Mouse (Mus musculus): ENCODE data around the gene Rpl38. TPM values are rescaled to one million over a fixed set of nuclear protein-coding genes. Genes with fewer than 3 reads are reported as not detected.

Rpl38 gene
- polyA plus RNA-seq, 1 experiment = 516 TPM

- Histone ChIP-seq H3K27me3 (ENCODE audit: control insufficient read depth, insufficient read depth, low read length) (no peaks in the 10 kb centered on the region), H3K4me1 (replicated peaks; ENCODE audit: control insufficient read depth, insufficient read depth, low read length) (peaks cover 12% of the 10 kb centered on the region), H3K36me3 (ENCODE audit: control insufficient read depth, insufficient read depth, low read length) (no peaks in the 10 kb centered on the region), H3K27ac (ENCODE audit: control insufficient read depth, insufficient read depth, low read length) (no peak overlapping the region), H3K4me3 (ENCODE audit: control insufficient read depth, insufficient read depth, low read length) (no peak overlapping the region)
- no peak for DNase-seq
- TF ChIP-seq POLR2A (IDR thresholded peaks at IDR 0.05; ENCODE audit: control insufficient read depth, extremely low read depth, insufficient read depth, low read length, poor library complexity) = no peak
- TF ChIP-seq CTCF (IDR thresholded peaks at IDR 0.05; ENCODE audit: borderline replicate concordance, control insufficient read depth, extremely low read depth, insufficient read depth, low read length, poor library complexity) = no peak
- WGBS = 35% methylated on average over 5 of the region's 5 CpGs
Observed at GRCm38 (mm10) chr11:114654552-114654951, 13.8 kb upstream of the Rpl38 start.

DNA sequence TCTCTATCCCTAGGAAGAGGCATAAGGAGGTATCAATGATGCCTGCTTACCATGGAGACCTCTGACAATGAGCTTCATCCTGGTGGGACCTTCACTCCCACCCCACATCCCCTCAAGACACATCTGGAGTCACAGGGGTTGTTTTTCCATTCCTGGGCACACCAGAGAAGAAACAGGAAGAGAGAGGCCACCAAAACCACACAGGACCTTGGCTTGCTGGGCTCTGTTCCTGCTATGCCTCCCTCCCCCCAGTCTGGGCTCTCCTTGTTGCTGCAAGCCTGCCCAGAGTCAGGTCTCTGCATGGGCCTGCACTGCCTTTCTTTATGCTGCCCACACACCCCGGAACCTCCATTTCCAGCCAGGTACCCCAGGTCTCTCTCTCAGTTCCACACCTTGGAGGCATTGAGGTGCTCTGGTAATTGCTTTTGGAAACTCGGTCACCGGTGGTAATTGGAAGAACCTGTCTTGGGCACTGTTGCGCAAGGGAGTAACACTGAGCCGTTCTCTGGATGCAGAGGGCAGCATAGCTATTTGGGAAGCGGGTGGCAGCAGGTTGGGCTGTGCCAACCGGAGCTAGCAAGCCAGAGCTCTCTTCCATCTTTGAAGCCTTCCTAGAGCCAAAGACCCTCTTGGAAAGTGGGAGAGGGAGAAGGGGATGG is 12.8 kb upstream of the Rpl38 start:
- Histone ChIP-seq H3K4me1 (replicated peaks; ENCODE audit: control insufficient read depth, insufficient read depth, low read length) (peaks cover 12% of the 10 kb centered on the region), H3K4me3 (ENCODE audit: control insufficient read depth, insufficient read depth, low read length) (no peak overlapping the region), H3K27me3 (ENCODE audit: control insufficient read depth, insufficient read depth, low read length) (no peaks in the 10 kb centered on the region), H3K36me3 (ENCODE audit: control insufficient read depth, insufficient read depth, low read length) (no peaks in the 10 kb centered on the region), H3K27ac (ENCODE audit: control insufficient read depth, insufficient read depth, low read length) (no peak overlapping the region)
- no peak for TF ChIP-seq POLR2A (IDR thresholded peaks at IDR 0.05; ENCODE audit: control insufficient read depth, extremely low read depth, insufficient read depth, low read length, poor library complexity)
- TF ChIP-seq CTCF (IDR thresholded peaks at IDR 0.05; ENCODE audit: borderline replicate concordance, control insufficient read depth, extremely low read depth, insufficient read depth, low read length, poor library complexity) = no peak
- DNase-seq = no peak
- 52% methylated on average over 7 of the region's 7 CpGs for WGBS

DNA sequence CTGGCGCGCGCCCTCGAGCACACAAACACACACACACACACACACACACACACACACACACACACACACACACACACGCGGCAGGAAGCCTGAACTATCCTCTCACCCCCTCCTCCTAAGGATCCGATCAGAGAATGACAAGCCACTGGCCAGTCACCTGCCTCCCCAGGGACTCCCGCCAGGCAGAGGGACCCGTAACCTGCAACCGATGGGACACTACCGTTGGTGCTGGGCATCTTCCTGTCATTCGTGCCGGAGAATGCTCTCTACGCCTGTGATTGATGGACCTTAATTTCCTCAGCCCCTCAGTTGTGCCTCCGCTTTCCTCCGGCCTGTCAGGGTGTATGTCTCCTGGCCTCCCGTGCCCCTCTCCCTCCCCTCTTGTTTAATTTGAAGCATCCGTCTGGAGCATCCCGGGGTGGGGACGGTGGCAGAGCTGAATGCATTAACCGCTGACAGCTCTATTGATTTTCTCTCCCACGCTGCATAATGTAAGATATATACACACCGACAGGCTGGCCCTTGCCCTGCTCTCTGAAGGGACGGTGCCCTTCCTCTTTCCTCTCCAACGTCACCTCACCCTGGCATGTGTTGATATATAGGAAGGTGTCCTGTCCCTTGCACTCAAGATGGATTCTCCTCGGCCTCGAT is 11.2 kb upstream of the Rpl38 start:
- no peak for DNase-seq
- Histone ChIP-seq H3K27ac (ENCODE audit: control insufficient read depth, insufficient read depth, low read length) (no peak overlapping the region), H3K27me3 (ENCODE audit: control insufficient read depth, insufficient read depth, low read length) (no peaks in the 10 kb centered on the region), H3K4me1 (replicated peaks; ENCODE audit: control insufficient read depth, insufficient read depth, low read length) (peaks cover 12% of the 10 kb centered on the region), H3K4me3 (ENCODE audit: control insufficient read depth, insufficient read depth, low read length) (no peak overlapping the region), H3K36me3 (ENCODE audit: control insufficient read depth, insufficient read depth, low read length) (no peaks in the 10 kb centered on the region)
- TF ChIP-seq CTCF (IDR thresholded peaks at IDR 0.05; ENCODE audit: borderline replicate concordance, control insufficient read depth, extremely low read depth, insufficient read depth, low read length, poor library complexity) (no peak), POLR2A (IDR thresholded peaks at IDR 0.05; ENCODE audit: control insufficient read depth, extremely low read depth, insufficient read depth, low read length, poor library complexity) (no peak)
- WGBS = 82% methylated on average over 27 of the region's 27 CpGs

DNA sequence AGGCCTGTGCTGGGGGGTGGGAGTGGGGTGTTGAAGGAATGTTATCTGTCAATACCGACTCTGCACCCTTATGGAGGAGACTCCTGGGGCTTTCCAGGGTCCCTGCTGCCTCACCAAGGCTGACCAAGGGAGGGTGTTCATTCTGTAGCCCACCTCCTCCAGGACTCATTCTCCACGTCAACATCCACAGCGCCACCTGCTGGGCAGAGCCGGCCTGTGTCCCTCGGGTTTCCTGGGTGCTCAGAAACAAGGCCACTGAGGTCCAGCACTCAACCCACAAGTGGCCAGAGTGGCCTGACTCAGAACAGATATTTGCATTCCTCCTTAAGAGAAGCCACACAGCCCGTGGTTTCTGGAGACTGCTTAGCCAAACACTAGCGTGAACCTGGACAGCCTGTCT is 10.6 kb upstream of the Rpl38 start:
- no peak overlapping the region for H3K4me3 ChIP-seq (ENCODE audit: control insufficient read depth, insufficient read depth, low read length)
- H3K4me1 ChIP-seq (replicated peaks; ENCODE audit: control insufficient read depth, insufficient read depth, low read length) = peaks cover 12% of the 10 kb centered on the region
- peak; percentile 64 for DNase-seq
- TF ChIP-seq CTCF (IDR thresholded peaks at IDR 0.05; ENCODE audit: borderline replicate concordance, control insufficient read depth, extremely low read depth, insufficient read depth, low read length, poor library complexity) = peak; percentile 86
- no peak for TF ChIP-seq POLR2A (IDR thresholded peaks at IDR 0.05; ENCODE audit: control insufficient read depth, extremely low read depth, insufficient read depth, low read length, poor library complexity)
- H3K36me3 ChIP-seq (ENCODE audit: control insufficient read depth, insufficient read depth, low read length) = no peaks in the 10 kb centered on the region
- 32% methylated on average over 7 of the region's 7 CpGs for WGBS
- no peaks in the 10 kb centered on the region for H3K27me3 ChIP-seq (ENCODE audit: control insufficient read depth, insufficient read depth, low read length)
- H3K27ac ChIP-seq (ENCODE audit: control insufficient read depth, insufficient read depth, low read length) = no peak overlapping the region

- no peaks in the 10 kb centered on the region for H3K27me3 ChIP-seq (ENCODE audit: control insufficient read depth, insufficient read depth, low read length)
- DNase-seq = no peak
- H3K36me3 ChIP-seq (ENCODE audit: control insufficient read depth, insufficient read depth, low read length) = no peaks in the 10 kb centered on the region
- no peak for TF ChIP-seq CTCF (IDR thresholded peaks at IDR 0.05; ENCODE audit: borderline replicate concordance, control insufficient read depth, extremely low read depth, insufficient read depth, low read length, poor library complexity)
- 94% methylated on average over 14 of the region's 14 CpGs for WGBS
- no peak overlapping the region for H3K4me3 ChIP-seq (ENCODE audit: control insufficient read depth, insufficient read depth, low read length)
- no peak overlapping the region for H3K27ac ChIP-seq (ENCODE audit: control insufficient read depth, insufficient read depth, low read length)
- H3K4me1 ChIP-seq (replicated peaks; ENCODE audit: control insufficient read depth, insufficient read depth, low read length) = no peaks in the 10 kb centered on the region
Observed at GRCm38 (mm10) chr11:114662161-114662560, 6.2 kb upstream of the Rpl38 start.

DNA sequence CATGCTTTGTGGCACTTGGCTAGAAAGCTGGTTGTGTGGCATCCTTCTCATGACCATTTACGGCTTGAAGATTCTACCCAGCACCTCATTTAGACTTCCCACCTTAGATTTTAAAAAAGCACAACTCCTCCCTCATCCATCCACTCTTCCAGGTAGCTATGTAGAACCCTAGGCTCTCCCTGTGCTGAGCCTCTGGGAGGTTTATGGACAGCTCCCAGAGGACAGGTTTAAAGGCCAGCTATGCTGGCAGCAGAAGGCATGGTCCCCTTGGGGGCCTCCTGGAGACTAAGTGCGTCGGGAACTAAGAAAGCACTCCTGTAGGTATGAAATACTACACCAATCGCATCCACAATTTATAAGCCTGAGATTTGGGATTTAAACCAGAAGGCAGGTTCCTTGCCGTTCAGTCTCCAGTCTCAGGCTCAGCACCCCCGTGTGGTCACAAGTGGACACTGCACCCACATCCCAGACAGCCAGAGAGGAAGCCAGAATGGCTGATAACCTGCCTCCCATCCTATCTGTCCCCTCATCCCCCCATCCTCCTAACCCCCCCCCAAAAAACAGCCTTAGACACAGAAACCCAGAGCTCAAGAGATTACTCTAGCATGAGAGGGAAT is 5.5 kb upstream of the Rpl38 start:
- H3K4me1 ChIP-seq (replicated peaks; ENCODE audit: control insufficient read depth, insufficient read depth, low read length) = 0 out of 2 replicates have a peak, but pooled peaks cover 3% of the 10 kb centered on the region
- no peak for TF ChIP-seq POLR2A (IDR thresholded peaks at IDR 0.05; ENCODE audit: control insufficient read depth, extremely low read depth, insufficient read depth, low read length, poor library complexity)
- TF ChIP-seq CTCF (IDR thresholded peaks at IDR 0.05; ENCODE audit: borderline replicate concordance, control insufficient read depth, extremely low read depth, insufficient read depth, low read length, poor library complexity) = peak; percentile 76; the same call in 1 of the 2 replicates
- H3K36me3 ChIP-seq (ENCODE audit: control insufficient read depth, insufficient read depth, low read length) = no peaks in the 10 kb centered on the region
- H3K4me3 ChIP-seq (ENCODE audit: control insufficient read depth, insufficient read depth, low read length) = no peak overlapping the region
- peak; percentile 72 for DNase-seq
- no peak overlapping the region for H3K27ac ChIP-seq (ENCODE audit: control insufficient read depth, insufficient read depth, low read length)
- H3K27me3 ChIP-seq (ENCODE audit: control insufficient read depth, insufficient read depth, low read length) = no peaks in the 10 kb centered on the region
- 40% methylated on average over 6 of the region's 6 CpGs for WGBS

All from thymus, adult 2 months (tissue).